Mouse (Mus musculus) bone marrow macrophage, adult 2 months (primary cell): ENCODE results near the gene Smarcad1.
"Not testable (repeated sequence)": the region's sequence is repeated elsewhere in the genome, so short reads cannot be mapped to it uniquely, and the experiment has no call there.

Source experiments
- CTCF ChIP-seq: IDR thresholded peaks from 2 replicates; pipeline ENCODE4 v1.5.1; 2012; ENCODE audit warnings: low read depth, mild to moderate bottlenecking, low read length, moderate library complexity
- POLR2A ChIP-seq: IDR thresholded peaks from 2 replicates; pipeline ENCODE4 v1.6.1; 2012; ENCODE audit warnings: mild to moderate bottlenecking, low read depth, low read length, borderline replicate concordance

GRCm38 (mm10) chr6:65018966-65019365, 23.4 kb upstream of the Smarcad1 start:
- TF ChIP-seq POLR2A, CTCF: not testable (repeated sequence)
